Mouse (Mus musculus) left cerebral cortex, adult 2 months (tissue): ENCODE data around the gene Tfr2. TPM values are rescaled to one million over a fixed set of nuclear protein-coding genes. Genes with fewer than 3 reads are reported as not detected.
A peak's percentile ranks its signal among the peaks of the same experiment; 100 is the strongest.

ENCODE experiments used
- DNase-seq, 2 experiments: peaks; one replicate each; pipeline ENCODE4 v3.0.0; 2021 to 2022; ENCODE audit warnings: low spot score in 2 of 2, mixed read lengths in 1 of 2; ENCODE audit errors: extremely low spot score in 1 of 2
- H3K27ac ChIP-seq: fragments of 200-600 bp; 2 replicates; pipeline ENCODE4 v1.8.1; 2022
- H3K4me3 ChIP-seq: fragments of 200-600 bp; 2 replicates; pipeline ENCODE4 v1.8.1; 2022
- CTCF ChIP-seq: fragments of 200-600 bp; IDR thresholded peaks from 2 replicates; pipeline ENCODE4 v1.8.1; 2022; ENCODE audit warnings: antibody characterized with exemption, mild to moderate bottlenecking, moderate library complexity
- intact Hi-C: fragments of 180-260 bp; cut with DNase I; formaldehyde crosslinking; loops from one replicate; pipeline ENCODE4 v1.15.1; 2025
- microRNA-seq, 2 experiments: library from miRNA; unstranded; fragments of <30 nt; microRNA quantifications; one replicate each; pipeline ENCODE4 v1.2.0; 2021
- total RNA-seq, 2 experiments: library from RNA; stranded (reverse); gene quantifications; 2 replicates each; pipeline ENCODE4 v1.2.3; 2021

The Tfr2 gene
- total RNA-seq, 2 experiments from 2014 or later = 13.2 to 14.9 TPM

- intact Hi-C loops = loop anchor here (2.0 kb wide), 1 partner anchor 53 kb away; no protein-coding TSS in a partner anchor
- H3K4me3 ChIP-seq = peak overlapping the region; percentile 100
- H3K27ac ChIP-seq = peak overlapping the region; percentile 93
- no peak for TF ChIP-seq CTCF
- DNase-seq = no peak
These were observed 59.7 kb downstream of the Tfr2 start for GRCm38 (mm10) chr5:137629306-137629721.

GRCm38 (mm10) chr5:137629906-137630545 lies 60.4 kb downstream of the Tfr2 start:
- intact Hi-C loops = loop anchor here (2.0 kb wide), 1 partner anchor 53 kb away; no protein-coding TSS in a partner anchor
- TF ChIP-seq CTCF = no peak
- no peak for DNase-seq
- Histone ChIP-seq H3K4me3 (peak overlapping the region; percentile 100), H3K27ac (peak overlapping the region; percentile 64)

- peak overlapping the region; percentile 72 for H3K27ac ChIP-seq
- intact Hi-C loops = no loop called here
- no peak for TF ChIP-seq CTCF
- peak overlapping the region; percentile 100 for H3K4me3 ChIP-seq
- no peak for DNase-seq
These were observed 61.0 kb downstream of the Tfr2 start for GRCm38 (mm10) chr5:137630602-137631001.

- H3K27ac ChIP-seq = peak overlapping the region; percentile 72
These were observed 61.5 kb downstream of the Tfr2 start for GRCm38 (mm10) chr5:137631171-137631570.

GRCm38 (mm10) chr5:137631591-137631990 lies 62.0 kb downstream of the Tfr2 start:
- no peak overlapping the region for H3K4me3 ChIP-seq

More at GRCm38 (mm10) chr5:137631171-137631570, 61.5 kb downstream of the Tfr2 start:
- DNase-seq = peak in 1 of 2 experiments; percentile 45
- intact Hi-C loops = no loop called here
- H3K4me3 ChIP-seq = peak overlapping the region; percentile 21
- no peak for TF ChIP-seq CTCF

GRCm38 (mm10) chr5:137633397-137634084 lies 63.9 kb downstream of the Tfr2 start:
- H3K4me3 ChIP-seq = no peak overlapping the region

More at GRCm38 (mm10) chr5:137631591-137631990, 62.0 kb downstream of the Tfr2 start:
- DNase-seq = no peak
- no peak for TF ChIP-seq CTCF
- H3K27ac ChIP-seq = peak overlapping the region; percentile 72
- intact Hi-C loops = no loop called here

More at GRCm38 (mm10) chr5:137633397-137634084, 63.9 kb downstream of the Tfr2 start:
- TF ChIP-seq CTCF = no peak
- no peak for DNase-seq
- intact Hi-C loops = no loop called here
- H3K27ac ChIP-seq = no peak overlapping the region

Small RNA genes lying within 50 kb of the gene (microRNA-seq; reads per million reads assigned to microRNA genes)
- gene Mir6418 = 0.73 to 1.2 reads per million in 2 experiments

Other genes starting within 250 kb of the Tfr2 start
- 10 to 100 TPM; 22.8 to 25.1 TPM for gene Slc12a9, start 236.2 kb upstream of the Tfr2 start, total RNA-seq
- 1 to 10 TPM; 4.9 to 6.8 TPM for gene Ephb4, start 219.7 kb upstream of the Tfr2 start, total RNA-seq
- under 1 TPM; 0.30 to 0.38 TPM for gene Zan, start 92.8 kb upstream of the Tfr2 start, total RNA-seq
- 10 to 100 TPM; 30.4 to 35.9 TPM for gene Pop7, start 67.3 kb upstream of the Tfr2 start, total RNA-seq
- 10 to 100 TPM; 58.1 to 59.9 TPM for gene Gigyf1, start 51.3 kb upstream of the Tfr2 start, total RNA-seq
- not detected for gene Epo, start 36.6 kb upstream of the Tfr2 start, total RNA-seq
- 100 to 1,000 TPM; 570 to 583 TPM for gene Gnb2, start 36.3 kb upstream of the Tfr2 start, total RNA-seq
- 100 to 1,000 TPM; 103 to 111 TPM for gene Actl6b, start 16.3 kb upstream of the Tfr2 start, total RNA-seq
- gene Mospd3, start 31.2 kb downstream of the Tfr2 start, total RNA-seq = 10 to 100 TPM; 19.9 to 25.1 TPM
- gene Pcolce, start 43.9 kb downstream of the Tfr2 start, total RNA-seq = 10 to 100 TPM in 1 of 2 experiments, 1 to 10 TPM in 1; 9.6 to 11.2 TPM
- gene Fbxo24, start 59.2 kb downstream of the Tfr2 start, total RNA-seq = under 1 TPM; 0.23 to 0.42 TPM
- 10 to 100 TPM; 15.9 to 21.2 TPM for gene Lrch4, start 59.3 kb downstream of the Tfr2 start, total RNA-seq
- gene Gm20605, start 59.3 kb downstream of the Tfr2 start, total RNA-seq = 10 to 100 TPM; 11.6 to 12.8 TPM
- 1 to 10 TPM; 4.8 to 7.2 TPM for gene Sap25, start 71.5 kb downstream of the Tfr2 start, total RNA-seq
- gene Irs3, start 75.9 kb downstream of the Tfr2 start, total RNA-seq = under 1 TPM; 0.14 to 0.29 TPM
- 10 to 100 TPM; 43.6 to 45.5 TPM for gene Agfg2, start 114.9 kb downstream of the Tfr2 start, total RNA-seq
- gene Nyap1, start 171.8 kb downstream of the Tfr2 start, total RNA-seq = 10 to 100 TPM; 76.3 to 81.7 TPM
- gene Tsc22d4, start 175.9 kb downstream of the Tfr2 start, total RNA-seq = 100 to 1,000 TPM; 150 to 156 TPM
- gene Ppp1r35, start 209.0 kb downstream of the Tfr2 start, total RNA-seq = 10 to 100 TPM; 22.8 to 25.6 TPM
- gene Mepce, start 217.8 kb downstream of the Tfr2 start, total RNA-seq = 10 to 100 TPM; 40.1 to 45.2 TPM
- gene Zcwpw1, start 218.0 kb downstream of the Tfr2 start, total RNA-seq = 1 to 10 TPM; 5.7 to 8.2 TPM